Mouse (Mus musculus): ENCODE results near the gene Katnb1. TPM values are rescaled to one million over a fixed set of nuclear protein-coding genes. Genes with fewer than 3 reads are reported as not detected.

Gene Katnb1
- polyA plus RNA-seq, 1 experiment: 16.5 TPM

Other genes with a start within 250 kb of the Katnb1 start
- gene Coq9, start 242.9 kb upstream of the Katnb1 start, polyA plus RNA-seq (2012; rRNA removed): 100 and 148 TPM in 2 replicates
- gene Ciapin1, start 242.8 kb upstream of the Katnb1 start, polyA plus RNA-seq (2012; rRNA removed): 39.1 and 44.8 TPM in 2 replicates
- 78.3 and 78.8 TPM in 2 replicates for gene Polr2c, start 223.7 kb upstream of the Katnb1 start, polyA plus RNA-seq (2012; rRNA removed)
- 116 and 138 TPM in 2 replicates for gene Dok4, start 204.9 kb upstream of the Katnb1 start, polyA plus RNA-seq (2012; rRNA removed)
- gene Ccdc102a, start 163.1 kb upstream of the Katnb1 start, polyA plus RNA-seq (2012; rRNA removed): 4.3 and 5.8 TPM in 2 replicates
- 13.2 and 21.4 TPM in 2 replicates for gene Adgrg5, start 157.5 kb upstream of the Katnb1 start, polyA plus RNA-seq (2012; rRNA removed)
- gene Adgrg1, start 106.4 kb upstream of the Katnb1 start, polyA plus RNA-seq (2012; rRNA removed): 26.3 and 37.3 TPM in 2 replicates
- gene Adgrg3, start 63.5 kb upstream of the Katnb1 start, polyA plus RNA-seq (2012; rRNA removed): 5.5 and 9.2 TPM in 2 replicates
- gene Drc7, start 26.1 kb upstream of the Katnb1 start, polyA plus RNA-seq (2012; rRNA removed): not detected in 2 replicates
- gene Kifc3, start 121.6 kb downstream of the Katnb1 start, polyA plus RNA-seq (2012; rRNA removed): 25.6 and 31.4 TPM in 2 replicates
- 0.23 and 0.46 TPM in 2 replicates for gene Cngb1, start 225.4 kb downstream of the Katnb1 start, polyA plus RNA-seq (2012; rRNA removed)
- 0.49 TPM in 1 of 2 replicates, not detected in the other for gene Tepp, start 229.4 kb downstream of the Katnb1 start, polyA plus RNA-seq (2012; rRNA removed)

All from large intestine, adult 2 months (tissue).